Mouse (Mus musculus) lung, embryonic 16.5 days (tissue): ENCODE results near the gene Wipf3. TPM values are rescaled to one million over a fixed set of nuclear protein-coding genes. Genes with fewer than 3 reads are reported as not detected.

Source experiments
- ATAC-seq: fragments of 200-750 bp; cut with Nextera tagmentation; 2 replicates; pipeline ENCODE4 v1.8.0; 2017; ENCODE audit warnings: low read depth, mild to moderate bottlenecking, moderate library complexity
- H3K27ac ChIP-seq: fragments of 300-500 bp; sonication (generic); 2 replicates; pipeline ENCODE4 v1.5.1; 2014; ENCODE audit warnings: mild to moderate bottlenecking, control low read depth, low read length
- H3K27me3 ChIP-seq: fragments of 300-500 bp; sonication (generic); 2 replicates; pipeline ENCODE4 v1.6.1; 2014; ENCODE audit warnings: low read depth, low read length, mixed read lengths; ENCODE audit not compliant: control insufficient read depth, insufficient read depth
- H3K36me3 ChIP-seq: fragments of 300-500 bp; sonication (generic); 2 replicates; pipeline ENCODE4 v1.6.1; 2014; ENCODE audit warnings: low read length; ENCODE audit not compliant: control insufficient read depth, insufficient read depth
- H3K4me1 ChIP-seq: fragments of 300-500 bp; sonication (generic); replicated peaks from 2 replicates; pipeline ENCODE4 v1.6.1; 2014; ENCODE audit warnings: low read length, mixed read lengths; ENCODE audit not compliant: control insufficient read depth, insufficient read depth
- H3K4me2 ChIP-seq: fragments of 300-500 bp; sonication (generic); 2 replicates; pipeline ENCODE4 v1.6.1; 2014; ENCODE audit warnings: low read depth, low read length, control low read depth
- H3K4me3 ChIP-seq: fragments of 300-500 bp; sonication (generic); 2 replicates; pipeline ENCODE4 v1.5.1; 2014; ENCODE audit warnings: mild to moderate bottlenecking, low read length, control low read depth
- H3K9ac ChIP-seq: fragments of 300-500 bp; sonication (generic); 2 replicates; pipeline ENCODE4 v1.6.1; 2014; ENCODE audit warnings: low read length, control low read depth
- H3K9me3 ChIP-seq: fragments of 300-500 bp; sonication (generic); 2 replicates; pipeline ENCODE4 v1.6.1; 2016; ENCODE audit warnings: low read length; ENCODE audit not compliant: control insufficient read depth
- WGBS: fragments of 180-500 bp; shearing (Covaris S2); extraction: QIAGEN DNeasy Blood & Tissue Kit; methylation state at CpG from one replicate; pipeline ENCODE4 v1.1.7; 2014; 5-methylcytosine and 5-hydroxymethylcytosine counted together
- polyA plus RNA-seq: library from polyadenylated mRNA; unstranded; fragments of >200 nt; fragmentation: Nextera tagmentation; extraction: Ambion mirVana; gene quantifications from 2 replicates; pipeline ENCODE4 v1.2.1, GENCODE M21; 2015

The Wipf3 gene
- polyA plus RNA-seq, 1 experiment from 2014 or later: 1.2 TPM

DNA sequence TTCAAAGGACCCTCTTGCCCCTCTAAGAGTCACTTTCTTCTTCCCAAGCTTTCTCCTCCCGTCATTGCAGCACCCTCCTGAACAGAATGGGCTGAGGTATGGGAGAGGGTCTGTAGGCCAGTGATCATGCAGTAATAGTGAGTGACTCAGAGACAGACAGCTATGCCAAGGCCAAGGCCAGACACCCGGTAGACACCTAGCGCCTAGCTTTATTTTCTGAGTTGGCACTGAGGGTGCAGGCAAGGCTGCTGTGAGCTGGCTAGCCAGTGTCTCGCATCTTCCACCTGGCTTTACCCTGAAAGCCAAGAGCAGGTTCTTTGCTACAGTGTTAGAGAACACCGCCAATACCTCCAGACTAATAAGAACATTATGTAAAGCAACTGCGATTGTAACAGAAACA, 33.4 kb downstream of the Wipf3 start:
- Histone ChIP-seq H3K4me2 (no peak overlapping the region), H3K27me3 (no peaks in the 10 kb centered on the region), H3K4me1 (peaks cover 6% of the 10 kb centered on the region; the same call in 1 of the 2 replicates), H3K36me3 (no peaks in the 10 kb centered on the region), H3K9me3 (no peaks in the 10 kb centered on the region), H3K4me3 (no peak overlapping the region), H3K9ac (no peak overlapping the region), H3K27ac (no peak overlapping the region)
- no peak for ATAC-seq
- 81% methylated on average over 6 of the region's 6 CpGs for WGBS

- Histone ChIP-seq H3K4me1 (peaks cover 6% of the 10 kb centered on the region; the same call in 1 of the 2 replicates), H3K4me2 (no peak overlapping the region), H3K9me3 (no peaks in the 10 kb centered on the region), H3K36me3 (no peaks in the 10 kb centered on the region), H3K27ac (no peak overlapping the region), H3K27me3 (no peaks in the 10 kb centered on the region), H3K9ac (no peak overlapping the region), H3K4me3 (no peak overlapping the region)
- peak; percentile 75 for ATAC-seq
- 45% methylated on average over 8 of the region's 8 CpGs for WGBS
These were observed 34.5 kb downstream of the Wipf3 start for GRCm38 (mm10) chr6:54463701-54464458.

DNA sequence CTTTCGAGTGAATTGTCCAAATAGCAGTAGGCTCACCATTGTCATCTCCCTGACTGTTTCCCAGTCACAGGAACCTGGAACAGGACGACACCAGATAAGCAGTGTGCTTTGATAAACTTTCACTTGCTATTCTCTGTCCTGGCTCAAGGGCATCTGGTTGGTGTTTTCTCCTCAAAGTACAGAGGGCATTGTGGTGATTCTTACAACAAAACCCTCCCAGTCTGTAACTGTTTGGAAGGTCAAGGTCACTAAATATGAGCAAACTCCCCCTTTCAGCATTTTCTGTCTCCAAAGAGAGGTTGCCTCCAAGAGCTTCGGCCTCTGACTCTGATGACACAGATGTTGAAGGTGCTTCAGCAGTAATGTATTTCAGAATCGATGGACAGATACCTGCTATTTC, 35.5 kb downstream of the Wipf3 start:
- no peak overlapping the region for H3K27ac ChIP-seq
- no peaks in the 10 kb centered on the region for H3K9me3 ChIP-seq
- H3K9ac ChIP-seq: no peak overlapping the region
- no peak overlapping the region for H3K4me3 ChIP-seq
- no peak overlapping the region for H3K4me2 ChIP-seq
- no peaks in the 10 kb centered on the region for H3K27me3 ChIP-seq
- H3K36me3 ChIP-seq: no peaks in the 10 kb centered on the region
- 69% methylated on average over 4 of the region's 4 CpGs for WGBS
- peaks cover 6% of the 10 kb centered on the region; the same call in 1 of the 2 replicates for H3K4me1 ChIP-seq
- no peak for ATAC-seq

GRCm38 (mm10) chr6:54467371-54467770, 38.0 kb downstream of the Wipf3 start:
- no peak overlapping the region for H3K27ac ChIP-seq
- no peaks in the 10 kb centered on the region for H3K27me3 ChIP-seq
- H3K36me3 ChIP-seq: no peaks in the 10 kb centered on the region
- peaks cover 6% of the 10 kb centered on the region; the same call in 1 of the 2 replicates for H3K4me1 ChIP-seq
- 0 out of 2 replicates have a peak, but pooled peaks have one; percentile 17 for ATAC-seq
- 78% methylated on average over 3 of the region's 3 CpGs for WGBS
- no peak overlapping the region for H3K9ac ChIP-seq
- H3K9me3 ChIP-seq: no peaks in the 10 kb centered on the region
- no peak overlapping the region for H3K4me2 ChIP-seq
- no peak overlapping the region for H3K4me3 ChIP-seq

- 70% methylated on average over 7 of the region's 7 CpGs for WGBS
- H3K4me2 ChIP-seq: no peak overlapping the region
- no peak overlapping the region for H3K4me3 ChIP-seq
- H3K36me3 ChIP-seq: no peaks in the 10 kb centered on the region
- H3K4me1 ChIP-seq: 0 out of 2 replicates have a peak, but pooled peaks cover 2% of the 10 kb centered on the region
- no peaks in the 10 kb centered on the region for H3K9me3 ChIP-seq
- no peak for ATAC-seq
- no peak overlapping the region for H3K9ac ChIP-seq
- H3K27ac ChIP-seq: no peak overlapping the region
- no peaks in the 10 kb centered on the region for H3K27me3 ChIP-seq
These were observed 42.5 kb downstream of the Wipf3 start for GRCm38 (mm10) chr6:54471866-54472265.

GRCm38 (mm10) chr6:54472846-54473715, 43.7 kb downstream of the Wipf3 start:
- Histone ChIP-seq H3K9me3 (no peaks in the 10 kb centered on the region), H3K9ac (no peak overlapping the region), H3K27me3 (no peaks in the 10 kb centered on the region), H3K4me3 (no peak overlapping the region), H3K4me1 (0 out of 2 replicates have a peak, but pooled peaks cover 2% of the 10 kb centered on the region), H3K27ac (no peak overlapping the region), H3K4me2 (no peak overlapping the region), H3K36me3 (no peaks in the 10 kb centered on the region)
- WGBS: 59% methylated on average over 8 of the region's 8 CpGs
- peak; percentile 38; the same call in 1 of the 2 replicates for ATAC-seq

DNA sequence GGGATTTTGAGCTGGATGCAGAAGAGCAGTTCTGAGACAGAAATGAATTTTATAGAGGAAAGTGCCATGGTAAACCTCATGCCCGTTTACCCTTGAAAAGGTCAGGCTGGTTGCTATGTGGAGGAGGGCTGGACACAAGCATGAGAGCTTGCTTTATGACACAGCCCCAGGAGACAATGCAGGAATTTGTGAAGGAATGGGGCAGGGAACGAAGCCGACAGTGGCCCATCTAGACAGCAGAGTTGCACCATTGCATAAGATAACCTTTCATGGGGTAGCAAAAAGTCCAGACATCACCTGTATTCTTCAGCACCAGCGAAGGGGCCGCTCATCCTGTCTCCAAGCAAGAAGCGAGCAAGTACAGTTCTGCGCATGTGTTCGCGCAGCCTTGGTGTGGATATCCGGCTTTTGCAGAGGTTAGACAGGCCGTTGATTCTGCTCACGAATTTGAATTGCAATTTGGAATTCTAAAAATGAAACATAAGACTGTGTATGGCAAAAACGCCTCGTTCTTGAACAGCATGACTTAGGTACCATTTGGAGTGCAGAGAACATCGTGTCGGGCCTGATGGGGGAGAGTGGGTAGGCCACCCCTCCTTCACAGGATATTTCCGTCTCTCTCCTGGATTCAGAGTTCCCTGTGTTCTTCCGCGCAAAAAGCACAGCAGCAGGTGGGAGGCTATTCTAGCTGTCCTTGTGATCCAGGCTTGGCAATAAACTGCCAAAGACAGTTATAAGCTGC, 46.7 kb downstream of the Wipf3 start:
- no peaks in the 10 kb centered on the region for H3K36me3 ChIP-seq
- no peak overlapping the region for H3K9ac ChIP-seq
- no peak for ATAC-seq
- 79% methylated on average over 19 of the region's 19 CpGs for WGBS
- H3K4me1 ChIP-seq: 0 out of 2 replicates have a peak, but pooled peaks cover 2% of the 10 kb centered on the region
- no peak overlapping the region for H3K27ac ChIP-seq
- H3K4me3 ChIP-seq: no peak overlapping the region
- no peaks in the 10 kb centered on the region for H3K27me3 ChIP-seq
- no peak overlapping the region for H3K4me2 ChIP-seq
- H3K9me3 ChIP-seq: no peaks in the 10 kb centered on the region

DNA sequence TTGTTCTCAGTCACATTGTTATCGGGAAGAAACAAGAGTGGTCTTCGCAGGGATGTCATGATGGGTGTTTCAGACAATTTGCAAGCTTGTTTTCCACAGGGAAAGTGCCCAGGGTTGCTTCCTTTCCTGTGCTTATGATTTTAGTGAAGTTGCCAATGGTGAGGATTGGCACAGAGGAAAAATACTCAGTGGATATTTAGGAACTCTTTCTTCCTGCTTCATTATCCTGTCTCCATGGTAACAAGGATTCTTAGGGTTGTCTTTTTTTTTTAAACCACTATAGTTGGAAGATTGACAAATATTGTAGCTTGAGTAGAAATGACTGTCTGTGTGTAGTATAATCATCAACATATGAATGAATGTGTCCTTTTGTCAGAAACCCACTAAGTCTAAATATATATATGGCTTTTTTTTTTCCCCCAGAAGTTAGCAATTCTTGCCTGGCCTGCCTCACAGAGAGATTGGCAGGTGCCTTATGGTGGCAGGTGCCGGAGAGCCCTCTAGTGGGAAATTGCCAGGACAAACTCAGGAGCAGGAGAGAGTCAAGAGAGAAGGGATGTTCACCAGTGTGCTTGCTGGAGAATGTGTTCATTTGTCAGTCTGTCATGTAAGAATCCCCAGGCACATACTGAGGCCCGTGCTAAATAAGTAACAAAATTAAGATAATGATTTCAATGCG, 49.4 kb downstream of the Wipf3 start:
- Histone ChIP-seq H3K9me3 (no peaks in the 10 kb centered on the region), H3K4me3 (no peak overlapping the region), H3K27ac (no peak overlapping the region), H3K4me1 (no peaks in the 10 kb centered on the region), H3K36me3 (no peaks in the 10 kb centered on the region), H3K4me2 (no peak overlapping the region), H3K27me3 (no peaks in the 10 kb centered on the region), H3K9ac (no peak overlapping the region)
- WGBS: 68% methylated on average over 5 of the region's 5 CpGs
- ATAC-seq: no peak
